Mouse (Mus musculus): ENCODE results near the gene Zfp583.

DNA sequence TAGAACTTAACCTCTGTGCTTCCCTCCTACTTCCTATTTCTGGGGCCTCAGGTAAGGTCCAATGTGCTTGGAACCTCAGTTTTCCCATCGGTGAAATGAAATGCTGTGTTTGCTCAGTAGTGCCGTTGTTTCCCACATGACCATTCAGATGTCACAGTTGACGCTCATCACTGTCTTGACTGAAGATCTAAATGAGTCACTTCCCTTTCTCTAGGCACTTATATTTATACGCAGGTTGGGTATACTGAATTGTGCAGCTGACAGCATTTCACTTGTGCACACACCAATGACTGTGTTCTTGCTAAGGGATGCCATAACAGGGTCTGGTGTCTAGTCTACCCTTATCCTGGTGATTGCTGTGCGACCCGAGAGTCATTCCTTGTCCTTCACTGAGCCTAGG is 45.7 kb downstream of the Zfp583 start:
- no peak for TF ChIP-seq CTCF (IDR thresholded peaks at IDR 0.05; ENCODE audit: extremely low read depth, insufficient read depth, insufficient read length, insufficient replicate concordance)
- no peak for TF ChIP-seq POLR2A (IDR thresholded peaks at IDR 0.05; ENCODE audit: low read depth, low read length)

Measured in spleen, adult 2 months (tissue).